Mouse (Mus musculus) fat pad, adult 2 months (tissue): ENCODE results near the gene Calcrl.
A peak's percentile ranks its signal among the peaks of the same experiment; 100 is the strongest.

Experiments
- DNase-seq: peaks from one replicate; pipeline ENCODE4 v3.0.0-alpha.2; 2011; ENCODE audit warnings: low read depth, low spot score; ENCODE audit errors: extremely low read depth

Gene Calcrl

DNA sequence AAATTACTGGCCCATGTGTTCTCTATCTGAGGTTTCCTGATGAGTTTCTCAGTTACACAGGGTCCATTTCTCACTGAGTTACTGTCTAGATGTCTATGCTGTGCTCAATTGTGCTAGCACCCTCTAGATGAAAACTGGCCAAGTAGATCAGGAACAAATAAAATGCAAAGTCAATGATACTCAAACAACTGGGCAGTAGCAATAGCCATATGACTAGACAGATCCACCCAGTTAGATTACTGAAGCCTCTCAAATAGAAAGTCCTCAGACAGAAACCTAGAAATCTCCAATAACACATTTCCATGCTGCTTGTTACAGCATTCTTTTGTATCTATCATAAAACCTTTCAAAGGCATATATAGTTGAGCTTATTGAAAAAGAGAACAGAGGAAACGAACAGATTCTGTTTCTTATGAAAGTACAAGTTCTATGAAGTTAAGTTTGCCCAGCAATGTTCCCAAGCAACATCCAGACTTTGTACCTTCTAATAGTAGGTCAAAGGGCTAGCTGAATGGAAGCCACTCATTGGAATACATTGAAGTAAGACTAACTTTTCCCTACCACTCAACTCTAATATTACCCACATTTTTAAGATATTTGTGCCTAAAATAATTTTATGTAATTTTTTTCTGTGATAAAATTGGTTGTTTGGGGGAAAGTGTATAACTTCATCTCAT, 87.3 kb downstream of the Calcrl start:
- no peak for DNase-seq

DNA sequence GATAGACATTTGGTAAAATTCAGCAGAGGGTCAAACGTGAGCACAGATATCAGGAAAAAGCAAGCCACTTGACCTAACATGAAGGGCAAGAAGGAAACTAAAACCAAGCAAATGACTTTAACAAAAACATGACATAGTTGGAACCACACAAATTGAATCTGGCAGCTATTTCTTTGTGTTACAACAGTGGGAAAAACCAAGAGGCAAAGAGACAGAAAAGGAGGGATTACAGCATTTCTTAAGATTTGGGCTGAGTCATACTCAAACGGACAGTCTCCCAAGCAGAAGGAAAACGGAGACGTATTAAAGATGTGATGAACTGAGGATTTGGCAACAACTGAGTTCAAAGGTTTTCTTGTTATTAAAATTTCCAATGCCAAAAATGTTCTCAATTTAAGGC, 88.9 kb downstream of the Calcrl start:
- no peak for DNase-seq

DNA sequence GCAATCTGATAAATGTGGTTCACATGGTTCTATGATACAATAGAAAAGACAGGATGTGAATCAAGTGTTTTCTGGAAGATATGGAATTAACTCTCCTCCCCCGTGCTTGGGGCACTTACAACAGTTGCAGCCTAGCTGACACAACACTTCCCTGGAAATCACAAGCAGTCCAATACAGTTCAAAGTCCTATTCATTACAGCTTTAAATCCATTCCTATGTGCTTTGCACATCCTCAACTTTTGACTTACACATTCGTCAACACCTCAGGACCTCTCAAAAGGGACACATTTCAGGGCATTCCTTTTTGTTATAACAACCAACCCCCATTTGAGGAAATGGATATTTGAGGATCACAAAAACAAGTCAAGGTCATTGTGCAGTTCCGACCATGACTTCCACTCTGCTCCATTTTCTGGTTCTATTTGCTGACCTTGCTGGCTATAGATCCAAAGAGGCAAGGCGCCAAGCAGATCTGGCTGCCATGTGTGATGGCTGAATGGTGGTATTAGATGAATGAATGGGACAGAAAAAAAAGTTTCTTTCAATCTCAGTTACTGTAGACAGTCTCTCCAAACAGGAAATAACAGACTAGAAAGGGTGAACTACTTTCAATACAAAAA, 108.9 kb downstream of the Calcrl start:
- no peak for DNase-seq

DNA sequence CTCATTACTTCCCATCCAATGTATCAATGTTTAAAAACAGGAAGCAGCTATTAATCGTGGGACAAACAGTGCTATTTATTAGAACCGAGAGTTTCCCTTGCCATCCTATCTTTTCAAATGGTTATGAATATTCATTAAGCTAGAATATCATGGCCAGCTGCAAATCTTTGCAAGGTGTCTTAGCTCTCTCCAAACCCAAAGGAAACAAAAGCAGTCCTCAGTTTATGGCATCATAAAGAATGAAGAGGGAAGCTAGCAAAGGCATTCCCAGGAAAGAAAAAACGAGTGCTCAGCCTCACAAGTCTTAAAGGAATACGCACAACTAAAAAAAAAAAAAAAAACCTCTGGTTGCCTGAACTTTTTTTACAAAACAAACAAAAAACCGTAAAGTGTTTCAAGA, 128.7 kb downstream of the Calcrl start:
- DNase-seq = no peak

DNA sequence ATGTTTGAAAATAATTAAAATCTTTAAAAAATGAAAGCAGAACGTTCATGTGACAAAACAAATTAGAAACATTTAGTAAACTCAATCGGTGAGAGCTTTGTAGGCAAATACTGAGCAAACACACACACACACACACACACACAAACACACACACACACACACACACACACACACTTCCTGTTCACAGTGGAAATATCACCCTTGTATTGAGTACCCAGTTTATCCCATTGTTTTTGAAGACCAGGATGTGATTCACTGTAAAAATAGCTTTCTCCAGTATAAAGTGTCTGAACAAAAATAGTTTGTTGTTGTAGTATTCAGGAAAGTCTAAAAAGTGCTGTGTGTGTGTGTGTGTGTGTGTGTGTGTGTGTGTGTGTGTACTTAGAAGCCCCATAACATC, 130.1 kb downstream of the Calcrl start:
- DNase-seq = no peak

DNA sequence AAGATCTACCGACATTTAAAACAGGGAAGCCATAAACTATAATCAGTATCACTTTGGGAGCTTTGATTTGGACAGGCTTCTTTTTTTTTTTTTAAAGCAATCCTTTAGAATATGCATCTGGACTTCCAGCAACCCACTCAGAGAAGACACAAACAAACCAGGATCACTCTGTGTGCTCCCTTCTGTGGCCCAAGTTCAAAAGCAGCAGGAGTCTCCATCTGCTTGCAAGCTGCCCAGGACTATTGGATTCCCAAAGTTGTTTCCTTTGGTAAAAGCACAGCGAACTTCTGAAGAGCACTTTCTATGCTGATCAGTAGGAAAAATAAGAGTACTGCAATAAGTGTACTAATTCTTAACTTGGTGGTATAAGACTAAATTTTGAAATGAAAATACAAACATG, 130.6 kb downstream of the Calcrl start:
- no peak for DNase-seq

DNA sequence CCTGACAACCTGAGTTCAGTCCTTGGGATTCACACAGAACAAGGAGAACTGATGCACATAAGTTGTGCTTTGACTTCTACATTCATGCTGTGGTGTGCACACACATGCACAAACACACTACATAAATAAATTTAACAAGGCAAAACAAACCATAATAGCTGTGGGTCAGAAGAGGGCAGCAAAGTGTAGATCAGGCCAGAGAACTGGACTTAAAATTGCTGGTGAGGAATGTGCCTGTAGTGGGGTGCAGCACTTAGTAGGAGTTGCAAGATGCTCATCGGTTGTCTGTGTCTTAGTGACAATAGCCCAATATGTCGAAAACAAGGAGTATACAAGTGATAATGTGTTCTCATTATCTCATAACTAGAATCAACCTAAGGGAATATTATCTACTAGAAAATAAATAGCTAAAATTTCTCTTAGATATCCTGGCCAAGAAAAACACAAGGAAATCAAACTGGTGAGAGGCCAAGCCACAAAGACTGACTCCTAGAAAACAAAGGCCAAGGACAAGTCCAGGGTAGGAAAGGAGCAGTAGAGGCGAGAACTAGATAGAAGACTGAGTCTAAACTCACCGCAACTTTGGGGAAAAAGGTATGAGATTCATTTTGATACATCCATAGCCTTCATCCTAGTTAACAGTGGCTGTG, 132.7 kb downstream of the Calcrl start:
- DNase-seq = no peak

DNA sequence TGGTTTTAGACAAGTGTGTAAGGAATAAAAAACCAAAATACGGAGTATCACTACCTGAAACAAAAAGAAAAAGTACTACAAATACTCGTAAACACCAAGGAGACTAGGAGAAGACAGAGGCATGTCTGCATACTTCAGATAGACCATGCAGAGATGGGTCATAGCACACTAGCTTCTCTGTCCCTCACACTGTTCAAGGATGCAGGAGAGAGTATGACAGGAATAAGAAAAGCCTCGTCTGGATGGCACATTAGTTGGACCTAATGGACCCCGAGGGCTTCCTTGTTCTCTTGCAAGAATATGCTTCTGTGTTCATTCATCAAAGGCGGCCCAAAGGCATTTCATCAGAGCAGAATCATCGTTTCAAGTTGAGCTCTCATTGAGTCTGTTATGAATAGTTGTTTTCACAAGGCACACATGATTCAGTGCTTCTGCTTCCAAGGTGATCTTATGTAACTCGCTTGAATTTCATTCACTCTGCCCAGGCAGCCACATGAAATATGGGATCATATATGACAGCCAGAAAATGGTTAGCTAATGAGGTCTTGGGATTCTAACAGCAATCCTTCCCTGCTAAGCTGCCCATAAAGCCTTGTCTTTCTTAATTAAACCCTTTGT, 136.2 kb downstream of the Calcrl start:
- peak; percentile 96 for DNase-seq
